ENCODE assay signal across 7 mouse cellular contexts in genomic region chr4:31642593-31643290, GRCm38 (mm10).
DNase-seq lines count a peak whose midpoint lies in the region; ATAC-seq and TF ChIP-seq lines count a peak whose summit lies in the region.

No protein-coding gene starts in this region.

- no peaks in the 10 kb centered on the region for H3K9me3 ChIP-seq in neural tube, embryonic 13.5 days

- intact Hi-C loops in heart, adult 2 months (cut with DNase I), result no loop called here

- no peaks in the 10 kb centered on the region for H3K27me3 ChIP-seq in heart, adult 2 months (ENCODE audit: control insufficient read depth, insufficient read depth, low read length)
- no peaks in the 10 kb centered on the region for H3K27me3 ChIP-seq in neural tube, embryonic 13.5 days

- TF ChIP-seq EP300 in heart, adult 2 months (IDR thresholded peaks at IDR 0.05; ENCODE audit: insufficient read depth, low read depth, low read length), result no peak

- peak overlapping the region; percentile 66 for H3K27ac ChIP-seq in heart, adult 2 months
- peak overlapping the region; percentile 46; the same call in 1 of the 2 replicates for H3K27ac ChIP-seq in neural tube, embryonic 13.5 days (replicated peaks)

- WGBS in heart, adult 2 months, result 44% methylated on average over 10 of the region's 10 CpGs
- 54% methylated on average over 10 of the region's 10 CpGs for WGBS in neural tube, embryonic 13.5 days

- TF ChIP-seq CTCF in heart, adult 2 months (IDR thresholded peaks at IDR 0.05), result no peak

- no peaks in the 10 kb centered on the region for H3K79me2 ChIP-seq in heart, adult 2 months (replicated peaks; ENCODE audit: control insufficient read depth, insufficient read depth, low read length)

- no peak for TF ChIP-seq POLR2A in heart, adult 2 months (IDR thresholded peaks at IDR 0.05; ENCODE audit: insufficient read depth, low read depth, low read length)

- peak; percentile 96 for DNase-seq in Muller cell, postnatal 12 days (ENCODE audit: inconsistent ontology term)
- DNase-seq in adrenal gland, adult 18-20 months (ENCODE audit: low spot score in 2 of 2), result peak; percentile 5 to 20
- peak; percentile 57 to 68 for DNase-seq in heart, adult 2 months
- DNase-seq in kidney, postnatal 36 days, result peak; percentile 10 to 29
- DNase-seq in layer of hippocampus, adult 8-10 months (ENCODE audit: low spot score in 2 of 2), result no peak

- H3K4me1 ChIP-seq in heart, adult 2 months (ENCODE audit: control insufficient read depth, insufficient read depth, low read length), result no peaks in the 10 kb centered on the region
- H3K4me1 ChIP-seq in neural tube, embryonic 13.5 days (replicated peaks), result peaks cover 7% of the 10 kb centered on the region

- no peak overlapping the region for H3K4me3 ChIP-seq in heart, adult 2 months
- H3K4me3 ChIP-seq in neural tube, embryonic 13.5 days, result no peak overlapping the region

- peak; percentile 64 for ATAC-seq in neural tube, embryonic 13.5 days (ENCODE audit: low read depth)
- ATAC-seq in activated CD4-positive, CD25-positive, alpha-beta regulatory T cell, adult 4 months, result no peak

- H3K36me3 ChIP-seq in heart, adult 2 months (ENCODE audit: control insufficient read depth, insufficient read depth, low read length), result no peaks in the 10 kb centered on the region
- H3K36me3 ChIP-seq in neural tube, embryonic 13.5 days, result no peaks in the 10 kb centered on the region

- 0 out of 2 replicates have a peak overlapping the region, but pooled peaks have one; percentile 9 for H3K4me2 ChIP-seq in neural tube, embryonic 13.5 days

- no peak overlapping the region for H3K9ac ChIP-seq in heart, adult 2 months (ENCODE audit: low read depth, low read length)
- no peak overlapping the region for H3K9ac ChIP-seq in neural tube, embryonic 13.5 days

Comparison
In these comparisons a context has a peak if more than half of its experiments do, and no peak if none do; other contexts are left out.
1. DNase-seq: peak in Muller cell, postnatal 12 days (single experiment), adrenal gland, adult 18-20 months (2 of 2), heart, adult 2 months (2 of 2) and kidney, postnatal 36 days (2 of 2); none in layer of hippocampus, adult 8-10 months (0 of 2).